Mouse (Mus musculus) heart, postnatal 0 days (tissue): Measurements from ENCODE around the gene Glrx5.

Experiments
- CTCF ChIP-seq: IDR thresholded peaks from 2 replicates; pipeline ENCODE4 v1.5.1; 2016; ENCODE audit warnings: antibody characterized with exemption, control low read depth, low read depth
- EP300 ChIP-seq: IDR thresholded peaks from 2 replicates; pipeline ENCODE4 v1.6.1; 2016; ENCODE audit warnings: antibody characterized with exemption, low read depth

DNA sequence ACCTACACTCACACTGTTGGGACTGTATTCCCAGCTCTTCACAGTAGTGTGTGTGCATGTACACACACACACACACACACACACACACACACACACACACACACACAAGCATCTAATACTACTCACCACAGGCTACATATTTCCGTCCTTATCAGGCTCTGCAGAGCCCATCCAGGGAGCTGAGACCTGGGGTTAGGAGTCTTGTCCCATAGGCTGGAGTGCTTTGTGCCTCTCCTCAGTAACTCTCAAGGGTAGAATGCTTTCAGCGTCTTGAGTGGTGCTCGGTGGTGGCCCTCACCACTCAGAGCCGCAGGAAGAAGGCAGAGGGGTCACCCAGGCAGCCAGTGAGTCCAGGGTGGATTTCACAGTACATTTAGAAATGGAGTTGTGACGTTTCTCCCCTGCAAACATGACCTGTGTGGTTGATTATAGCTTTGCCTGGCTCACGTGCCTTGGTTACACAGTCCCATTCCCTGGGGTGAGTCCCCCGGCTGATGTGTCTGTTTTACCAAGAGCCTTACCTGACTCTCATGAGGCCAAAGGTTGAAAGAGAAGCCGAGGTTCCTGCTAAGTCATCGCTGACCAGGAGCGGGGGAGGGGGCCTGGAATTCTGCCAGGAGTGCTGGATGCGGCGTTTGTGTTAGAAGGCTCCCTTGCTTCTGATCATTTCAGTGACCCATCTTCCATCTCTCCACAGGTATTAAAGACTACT, 7.2 kb downstream of the Glrx5 start:
- no peak for TF ChIP-seq CTCF
- TF ChIP-seq EP300 = no peak
